Comparison of ENCODE assay signal across 40 mouse cellular contexts in the genomic region with DNA sequence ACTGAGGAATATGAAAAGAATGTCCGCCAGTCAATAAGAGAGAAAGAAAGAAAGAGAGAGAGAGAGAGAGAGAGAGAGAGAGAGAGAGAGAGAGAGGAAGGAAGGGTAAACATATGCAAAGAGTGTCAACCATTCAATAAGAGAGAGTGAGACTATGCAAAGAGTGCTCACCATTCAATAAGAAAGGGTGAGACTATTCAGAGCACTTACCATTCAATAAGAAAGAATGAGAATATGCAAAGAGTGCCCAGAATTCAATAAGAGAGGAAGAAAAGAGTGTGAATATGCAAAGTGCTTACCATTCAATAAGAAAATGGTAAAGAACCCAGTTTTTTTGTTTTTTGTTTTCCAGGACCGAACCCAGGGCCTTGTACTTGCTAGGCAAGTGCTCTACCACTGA. TPM values are rescaled to one million over a fixed set of nuclear protein-coding genes. Genes with fewer than 3 reads are reported as not detected.
"Had no signal": no experiment of that assay in that cellular context is flagged by ENCODE, and none has a peak within 500 bp of the region (broad histone marks: within the 10 kb centered on the region; RNA-seq: fewer than 3 reads in every experiment).

No protein-coding gene starts in this region.

- H3K9me3 ChIP-seq: limb, embryonic 10.5 days; limb, embryonic 12.5 days; limb, embryonic 13.5 days; limb, embryonic 15.5 days; liver, embryonic 12.5 days; liver, embryonic 13.5 days; liver, embryonic 15.5 days; lung, embryonic 15.5 days; megakaryocyte, embryonic 14.5 days; midbrain, embryonic 10.5 days; midbrain, embryonic 12.5 days; midbrain, embryonic 13.5 days; midbrain, embryonic 15.5 days; neural tube, embryonic 12.5 days had no signal

- H3K4me3 ChIP-seq: limb, embryonic 10.5 days; limb, embryonic 12.5 days; limb, embryonic 13.5 days; limb, embryonic 15.5 days; liver, embryonic 12.5 days; liver, embryonic 13.5 days; liver, embryonic 15.5 days; lung, embryonic 15.5 days; megakaryocyte, embryonic 14.5 days; midbrain, embryonic 10.5 days; midbrain, embryonic 12.5 days; midbrain, embryonic 13.5 days; midbrain, embryonic 15.5 days; myocyte; neural tube, embryonic 12.5 days had no signal

- H3K9ac ChIP-seq: limb, embryonic 12.5 days; limb, embryonic 13.5 days; limb, embryonic 15.5 days; liver, embryonic 12.5 days; liver, embryonic 13.5 days; liver, embryonic 14.5 days; liver, embryonic 15.5 days; liver, postnatal 0 days; lung, embryonic 14.5 days; lung, embryonic 15.5 days; midbrain, embryonic 12.5 days; midbrain, embryonic 13.5 days; midbrain, embryonic 15.5 days; neural tube, embryonic 12.5 days had no signal

- H3K36me3 ChIP-seq: limb, embryonic 10.5 days; limb, embryonic 12.5 days; limb, embryonic 13.5 days; limb, embryonic 15.5 days; liver, embryonic 12.5 days; liver, embryonic 13.5 days; liver, embryonic 15.5 days; lung, embryonic 15.5 days; midbrain, embryonic 10.5 days; midbrain, embryonic 12.5 days; midbrain, embryonic 13.5 days; midbrain, embryonic 15.5 days; neural tube, embryonic 12.5 days had no signal

- H3K27me3 ChIP-seq: limb, embryonic 12.5 days; limb, embryonic 13.5 days; limb, embryonic 15.5 days; liver, embryonic 12.5 days; liver, embryonic 13.5 days; liver, embryonic 15.5 days; lung, embryonic 15.5 days; megakaryocyte, embryonic 14.5 days; midbrain, embryonic 12.5 days; midbrain, embryonic 13.5 days; midbrain, embryonic 15.5 days; neural tube, embryonic 12.5 days had no signal

- H3K4me1 ChIP-seq: limb, embryonic 10.5 days; limb, embryonic 12.5 days; liver, embryonic 12.5 days; liver, embryonic 13.5 days; liver, embryonic 15.5 days; lung, embryonic 15.5 days; megakaryocyte, embryonic 14.5 days; neural tube, embryonic 12.5 days had no signal

- H3K4me2 ChIP-seq: limb, embryonic 12.5 days; limb, embryonic 13.5 days; limb, embryonic 15.5 days; liver, embryonic 11.5 days; liver, embryonic 12.5 days; liver, embryonic 13.5 days; liver, embryonic 15.5 days; lung, embryonic 14.5 days; lung, embryonic 15.5 days; midbrain, embryonic 11.5 days; midbrain, embryonic 12.5 days; midbrain, embryonic 13.5 days; midbrain, embryonic 15.5 days; neural tube, embryonic 12.5 days had no signal

- H3K27ac ChIP-seq: limb, embryonic 10.5 days; limb, embryonic 12.5 days; limb, embryonic 13.5 days; limb, embryonic 15.5 days; liver, embryonic 12.5 days; liver, embryonic 13.5 days; liver, embryonic 14.5 days; liver, embryonic 15.5 days; lung, embryonic 15.5 days; macrophage; midbrain, embryonic 10.5 days; midbrain, embryonic 12.5 days; midbrain, embryonic 13.5 days; midbrain, embryonic 15.5 days; neural tube, embryonic 12.5 days had no signal

- DNase-seq: left cerebral cortex, postnatal 4 days; liver; liver, embryonic 13.5 days; liver, postnatal 0 days; lung, adult 18-20 months; lung, adult 2 months; lung, embryonic 14.5 days; lung, postnatal 10 days; lung, postnatal 14 days; lung, postnatal 36 days; lung, postnatal 4 days; midbrain, embryonic 14.5 days had no signal

- ATAC-seq: liver, embryonic 12.5 days; liver, postnatal 0 days; lung, postnatal 0 days; midbrain, embryonic 13.5 days; midbrain, embryonic 15.5 days; midbrain, embryonic 16.5 days had no signal

RNA-seq across cellular contexts. Expression of a gene that starts 20.6 kb away (rescaled TPM):
- total RNA-seq: megakaryocyte progenitor cell, adult 5-6 weeks; megakaryocyte, adult 5-6 weeks; megakaryocyte-erythroid progenitor cell, adult 5-6 weeks; monocyte, adult 5-6 weeks had no signal
- polyA plus RNA-seq: limb, embryonic 10.5 days; limb, embryonic 11.5 days; liver, adult 2 months; liver, embryonic 11.5 days; liver, embryonic 12.5 days; liver, embryonic 13.5 days; liver, embryonic 14.5 days; liver, embryonic 16.5 days; liver, postnatal 0 days; lung, embryonic 14.5 days; lung, embryonic 15.5 days; lung, embryonic 16.5 days; lung, postnatal 0 days; macrophage; midbrain, embryonic 11.5 days; midbrain, embryonic 13.5 days had no signal

RNA-seq across cellular contexts. Expression of a gene that starts 49.6 kb away (rescaled TPM):
- total RNA-seq: megakaryocyte progenitor cell, adult 5-6 weeks; megakaryocyte, adult 5-6 weeks; megakaryocyte-erythroid progenitor cell, adult 5-6 weeks; monocyte, adult 5-6 weeks had no signal
- polyA plus RNA-seq: liver, adult 2 months; lung, embryonic 14.5 days; lung, embryonic 16.5 days; lung, postnatal 0 days; macrophage; midbrain, embryonic 10.5 days; midbrain, embryonic 11.5 days; midbrain, embryonic 12.5 days; midbrain, embryonic 13.5 days; neural tube, embryonic 12.5 days had no signal
